Mouse (Mus musculus) megakaryocyte, embryonic 14.5 days (primary cell): ENCODE data around the gene Ikzf4.

Source experiments
- FLI1 ChIP-seq: IDR thresholded peaks from 2 replicates; pipeline ENCODE4 v1.6.1; 2012; ENCODE audit warnings: low read length, inconsistent platforms, mixed read lengths
- GATA1 ChIP-seq: IDR thresholded peaks from 3 replicates; pipeline ENCODE4 v1.6.1; 2012; ENCODE audit warnings: mixed read lengths, low read length, inconsistent platforms, borderline replicate concordance

DNA sequence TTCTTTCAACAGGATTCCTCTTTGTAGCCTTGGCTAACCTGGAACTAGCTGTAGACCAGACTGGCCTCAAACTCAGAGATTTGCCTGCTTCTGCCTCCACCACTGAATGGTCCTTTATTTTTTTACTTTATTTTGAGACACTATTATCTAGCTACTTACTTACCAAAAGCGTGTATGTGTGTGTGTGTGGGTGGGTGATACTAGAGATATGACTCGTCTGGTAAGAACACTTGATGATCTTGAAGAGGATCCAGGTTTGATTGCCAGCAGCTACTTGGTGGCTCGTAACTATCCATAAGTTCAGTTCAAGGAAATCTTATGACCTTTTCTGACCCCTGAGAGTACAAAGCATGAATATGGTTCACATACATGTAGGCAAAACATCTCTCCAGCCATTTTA is 19.5 kb upstream of the Ikzf4 start:
- TF ChIP-seq GATA1, result no peak
- no peak for TF ChIP-seq FLI1
